8 mouse cellular contexts compared by ENCODE assay signal in genomic region chr16:94236226-94237129, GRCm38 (mm10).
A peak's percentile ranks its signal among the peaks of the same experiment; 100 is the strongest.
DNase-seq lines count a peak whose midpoint lies in the region.

No protein-coding gene starts in this region.

- no peaks in the 10 kb centered on the region for H3K36me3 ChIP-seq in hindbrain, embryonic 10.5 days
- no peaks in the 10 kb centered on the region for H3K36me3 ChIP-seq in midbrain, embryonic 10.5 days

- H3K27ac ChIP-seq in hindbrain, embryonic 10.5 days: no peak overlapping the region
- no peak overlapping the region for H3K27ac ChIP-seq in midbrain, embryonic 10.5 days (replicated peaks)

- WGBS in hindbrain, embryonic 10.5 days: 65% methylated on average over 16 of the region's 16 CpGs
- 60% methylated on average over 16 of the region's 16 CpGs for WGBS in midbrain, embryonic 10.5 days

- no peaks in the 10 kb centered on the region; the same call in 1 of the 2 replicates for H3K9me3 ChIP-seq in hindbrain, embryonic 10.5 days
- H3K9me3 ChIP-seq in midbrain, embryonic 10.5 days (replicated peaks): no peaks in the 10 kb centered on the region

- no peak overlapping the region for H3K4me3 ChIP-seq in hindbrain, embryonic 10.5 days
- H3K4me3 ChIP-seq in midbrain, embryonic 10.5 days: peak overlapping the region; percentile 2; the same call in 1 of the 2 replicates

- H3K27me3 ChIP-seq in hindbrain, embryonic 10.5 days (ENCODE audit: insufficient read depth, poor library complexity, severe bottlenecking): peaks cover 74% of the 10 kb centered on the region
- H3K27me3 ChIP-seq in midbrain, embryonic 10.5 days (ENCODE audit: low read depth, poor library complexity, severe bottlenecking): peaks cover 79% of the 10 kb centered on the region

- H3K4me1 ChIP-seq in hindbrain, embryonic 10.5 days (replicated peaks): peaks cover 17% of the 10 kb centered on the region
- H3K4me1 ChIP-seq in midbrain, embryonic 10.5 days: peaks cover 28% of the 10 kb centered on the region

- peak; percentile 66 to 79 for DNase-seq in adrenal gland, adult (ENCODE audit: inconsistent age in 2 of 2, low spot score in 1 of 2)
- DNase-seq in adrenal gland, postnatal 4 days (ENCODE audit: low spot score in 2 of 2): no peak
- peak; percentile 55 for DNase-seq in adrenal gland, postnatal 14 days
- DNase-seq in hindbrain, embryonic 10.5 days (ENCODE audit: low spot score): peak; percentile 34
- DNase-seq in midbrain, embryonic 10.5 days (ENCODE audit: low spot score): peak; percentile 50
- DNase-seq in cerebellum, postnatal 36 days: no peak
- DNase-seq in cerebellum, postnatal 10 days: no peak
- DNase-seq in adipocyte (ENCODE audit: low spot score): no peak

Comparison
In these comparisons a context has a peak if more than half of its experiments do, and no peak if none do; other contexts are left out.
1. DNase-seq: peak in adrenal gland, adult (2 of 2), adrenal gland, postnatal 14 days (single experiment), hindbrain, embryonic 10.5 days (single experiment) and midbrain, embryonic 10.5 days (single experiment); none in adrenal gland, postnatal 4 days (0 of 2), cerebellum, postnatal 36 days (0 of 2), cerebellum, postnatal 10 days (0 of 2) and adipocyte (single experiment).